Mouse (Mus musculus): Measurements from ENCODE around the gene Ptpru.

Gene Ptpru

GRCm38 (mm10) chr4:131778616-131779275 is 59.3 kb downstream of the Ptpru start:
- no peak for DNase-seq

- peak; percentile 67 for DNase-seq
These were observed 66.7 kb downstream of the Ptpru start for GRCm38 (mm10) chr4:131771384-131771783.

GRCm38 (mm10) chr4:131763911-131764310 is 74.2 kb downstream of the Ptpru start:
- no peak for DNase-seq

GRCm38 (mm10) chr4:131763479-131763878 is 74.6 kb downstream of the Ptpru start:
- DNase-seq: peak; percentile 35

GRCm38 (mm10) chr4:131762211-131762784 is 75.8 kb downstream of the Ptpru start:
- no peak for DNase-seq

GRCm38 (mm10) chr4:131752204-131752837 is 85.8 kb downstream of the Ptpru start:
- DNase-seq: no peak

GRCm38 (mm10) chr4:131751561-131751960 is 86.5 kb downstream of the Ptpru start:
- no peak for DNase-seq

GRCm38 (mm10) chr4:131749802-131750201 is 88.3 kb downstream of the Ptpru start:
- no peak for DNase-seq

GRCm38 (mm10) chr4:131744685-131745043 is 93.4 kb downstream of the Ptpru start:
- no peak for DNase-seq

GRCm38 (mm10) chr4:131743831-131744684 is 94.0 kb downstream of the Ptpru start:
- peak; percentile 48 for DNase-seq

- no peak for DNase-seq
These were observed 95.1 kb downstream of the Ptpru start for GRCm38 (mm10) chr4:131743031-131743430.

GRCm38 (mm10) chr4:131740621-131741020 is 97.5 kb downstream of the Ptpru start:
- no peak for DNase-seq

- DNase-seq: no peak
These were observed 109.5 kb downstream of the Ptpru start for GRCm38 (mm10) chr4:131728628-131729027.

- peak; percentile 85 for DNase-seq
These were observed 114.5 kb downstream of the Ptpru start for GRCm38 (mm10) chr4:131723415-131724080.

- peak; percentile 34 for DNase-seq
These were observed 115.8 kb downstream of the Ptpru start for GRCm38 (mm10) chr4:131722121-131722841.

- DNase-seq: no peak
These were observed 118.9 kb downstream of the Ptpru start for GRCm38 (mm10) chr4:131719151-131719550.

Measured in lung, postnatal 14 days (tissue).